Comparison of ENCODE assay signal across 14 mouse cellular contexts in the genomic region with DNA sequence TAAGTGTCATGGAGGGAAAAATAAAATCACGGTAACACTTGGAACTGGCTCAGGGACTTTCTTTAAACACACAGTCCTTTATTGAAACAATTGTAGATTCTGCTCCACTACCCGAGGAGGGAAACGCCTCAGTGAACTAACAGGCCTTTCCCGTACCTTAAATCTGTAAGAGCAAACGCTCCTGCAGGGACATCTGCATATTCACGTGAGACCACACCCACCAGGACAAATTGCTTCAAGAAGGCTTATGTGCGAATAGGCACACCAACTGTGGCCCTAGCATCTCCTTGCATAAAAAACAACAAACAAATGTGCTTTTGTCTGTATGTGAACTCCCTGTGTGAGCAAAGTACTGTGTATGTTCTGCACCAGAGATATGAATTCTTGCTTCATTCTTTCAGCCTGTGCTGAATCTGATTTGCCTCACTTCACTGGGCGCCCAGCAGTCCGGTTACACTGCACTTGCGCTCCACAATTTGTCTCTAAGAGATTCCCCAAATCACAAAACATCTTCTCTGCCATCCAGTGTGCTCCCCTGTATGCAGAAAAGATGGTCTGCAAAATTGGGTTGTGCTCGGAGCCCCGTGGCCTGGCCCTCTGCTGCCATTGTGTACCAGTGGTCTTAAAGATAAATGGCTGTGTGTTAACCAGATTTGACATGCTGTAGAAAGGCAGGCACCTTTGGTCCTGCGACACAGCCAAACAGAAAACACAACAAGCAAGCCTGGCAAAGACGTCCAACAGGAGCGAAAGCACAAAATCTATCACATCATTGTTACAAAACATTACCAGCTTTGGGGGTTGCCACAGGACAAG. TPM values are rescaled to one million over a fixed set of nuclear protein-coding genes. Genes with fewer than 3 reads are reported as not detected.
A peak's percentile ranks its signal among the peaks of the same experiment; 100 is the strongest.
DNase-seq lines count a peak whose midpoint lies in the region; ATAC-seq and TF ChIP-seq lines count a peak whose summit lies in the region.
"Had no signal": no experiment of that assay in that cellular context is flagged by ENCODE, and none has a peak within 500 bp of the region (broad histone marks: within the 10 kb centered on the region; RNA-seq: fewer than 3 reads in every experiment).

No protein-coding gene starts in this region.

- no peak for ATAC-seq in heart, embryonic 11.5 days (replicated peaks; ENCODE audit: insufficient number of reproducible peaks, low FRiP score, low TSS enrichment)
- no peak for ATAC-seq in embryonic facial prominence, embryonic 15.5 days (ENCODE audit: insufficient number of reproducible peaks, low FRiP score, low TSS enrichment, low read depth)
- ATAC-seq: CD4-positive, CD25-positive, alpha-beta regulatory T cell, adult 4 months; inflammation-experienced regulatory T-cells, adult 6 months had no signal

- no peak overlapping the region for H3K9ac ChIP-seq in heart, embryonic 11.5 days (ENCODE audit: low read depth, low read length)
- H3K9ac ChIP-seq in CH12.LX (ENCODE audit: insufficient read depth, low read depth) = peak overlapping the region; percentile 11
- no peak overlapping the region for H3K9ac ChIP-seq in embryonic facial prominence, embryonic 15.5 days
- H3K9ac ChIP-seq: liver, embryonic 15.5 days had no signal

- no peak for TF ChIP-seq EP300 in CH12.LX (IDR thresholded peaks at IDR 0.05; ENCODE audit: low read length)

- peak overlapping the region; percentile 41; the same call in 1 of the 2 replicates for H3K27ac ChIP-seq in heart, embryonic 11.5 days (ENCODE audit: low read depth, low read length)
- H3K27ac ChIP-seq in CH12.LX (ENCODE audit: insufficient read depth, low read depth) = peak overlapping the region; percentile 65
- H3K27ac ChIP-seq in embryonic facial prominence, embryonic 15.5 days (replicated peaks) = peak overlapping the region; percentile 13; the same call in 1 of the 2 replicates
- peak overlapping the region; percentile 78 for H3K27ac ChIP-seq in midbrain, embryonic 10.5 days (replicated peaks)
- H3K27ac ChIP-seq: liver, embryonic 15.5 days had no signal

- H3K9me3 ChIP-seq in heart, embryonic 11.5 days (replicated peaks; ENCODE audit: control insufficient read depth, low read length) = no peaks in the 10 kb centered on the region
- H3K9me3 ChIP-seq in CH12.LX (replicated peaks; ENCODE audit: low read length) = no peaks in the 10 kb centered on the region
- no peaks in the 10 kb centered on the region for H3K9me3 ChIP-seq in embryonic facial prominence, embryonic 15.5 days (replicated peaks)
- no peaks in the 10 kb centered on the region for H3K9me3 ChIP-seq in midbrain, embryonic 10.5 days (replicated peaks)
- H3K9me3 ChIP-seq: liver, embryonic 15.5 days had no signal

- H3K4me2 ChIP-seq in heart, embryonic 11.5 days = peak overlapping the region; percentile 2; the same call in 1 of the 2 replicates
- H3K4me2 ChIP-seq in CH12.LX (ENCODE audit: insufficient read depth, low read depth, poor library complexity, severe bottlenecking) = peak overlapping the region; percentile 94
- no peak overlapping the region for H3K4me2 ChIP-seq in embryonic facial prominence, embryonic 15.5 days (replicated peaks)
- H3K4me2 ChIP-seq: liver, embryonic 15.5 days had no signal

- TF ChIP-seq POLR2A in CH12.LX (IDR thresholded peaks at IDR 0.05; ENCODE audit: low read depth, low read length) = no peak

- peaks cover 79% of the 10 kb centered on the region for H3K79me2 ChIP-seq in CH12.LX (replicated peaks; ENCODE audit: control insufficient read depth, extremely low read depth, insufficient read depth, poor library complexity, severe bottlenecking)

- dilution Hi-C loops in CH12.LX (cut with MboI; ENCODE audit: extremely low pct_ligation_motif_present, extremely low pct_unique_long_range_greater_than_20kb, low sequenced_read_pairs) = no loop called here

- 38% methylated on average over 15 of the region's 15 CpGs for WGBS in heart, embryonic 11.5 days (ENCODE audit: insufficient replicate concordance)
- WGBS in embryonic facial prominence, embryonic 15.5 days = 36% methylated on average over 15 of the region's 15 CpGs
- 26% methylated on average over 15 of the region's 15 CpGs for WGBS in midbrain, embryonic 10.5 days

- no peak overlapping the region for H3K4me3 ChIP-seq in heart, embryonic 11.5 days (ENCODE audit: low read depth, low read length)
- H3K4me3 ChIP-seq in CH12.LX (replicated peaks in 1 of 3; ENCODE audit: low read depth in 2 of 3, low read length in 2 of 3, poor library complexity in 1 of 3) = no peak overlapping the region
- H3K4me3 ChIP-seq in embryonic facial prominence, embryonic 15.5 days (replicated peaks) = no peak overlapping the region
- H3K4me3 ChIP-seq in midbrain, embryonic 10.5 days = peak overlapping the region; percentile 3; the same call in 1 of the 2 replicates
- H3K4me3 ChIP-seq: liver, embryonic 15.5 days had no signal

- TF ChIP-seq CTCF in CH12.LX (conservative IDR thresholded peaks at IDR 0.05 in 1 of 2, IDR thresholded peaks at IDR 0.05 in 1 of 2; ENCODE audit: low read depth in 2 of 2, low read length in 2 of 2) = no peak

- H3K27me3 ChIP-seq in heart, embryonic 11.5 days (ENCODE audit: control insufficient read depth, insufficient read depth, low read length) = no peaks in the 10 kb centered on the region
- H3K27me3 ChIP-seq in CH12.LX (replicated peaks) = no peaks in the 10 kb centered on the region
- H3K27me3 ChIP-seq in embryonic facial prominence, embryonic 15.5 days = no peaks in the 10 kb centered on the region
- H3K27me3 ChIP-seq in midbrain, embryonic 10.5 days (ENCODE audit: low read depth, poor library complexity, severe bottlenecking) = no peaks in the 10 kb centered on the region
- H3K27me3 ChIP-seq: liver, embryonic 15.5 days had no signal

- intact Hi-C loops in gastrocnemius, postnatal 36 days (cut with DNase I) = no loop called here

- in situ Hi-C loops in CH12.LX (cut with MboI; ENCODE audit: low pct_ligation_motif_present, low pct_unique_long_range_greater_than_20kb, low sequenced_read_pairs) = no loop called here

- DNase-seq in heart, adult 9 months (ENCODE audit: low spot score in 2 of 2) = no peak
- DNase-seq in CH12.LX (ENCODE audit: extremely low read depth) = no peak
- no peak for DNase-seq in midbrain, embryonic 10.5 days (ENCODE audit: low spot score)
- DNase-seq in urinary bladder, postnatal 36 days (ENCODE audit: low spot score in 2 of 2) = no peak
- no peak for DNase-seq in gastrocnemius, postnatal 36 days
- no peak for DNase-seq in right cerebral cortex, postnatal 10 days (ENCODE audit: low spot score in 2 of 2)
- DNase-seq: cerebellum, postnatal 25 days; right cerebral cortex, adult 18-20 months; thymus, adult 18-20 months had no signal

- peaks cover 29% of the 10 kb centered on the region for H3K4me1 ChIP-seq in heart, embryonic 11.5 days (ENCODE audit: control insufficient read depth, insufficient read depth, low read length)
- peaks cover 25 to 88% of the 10 kb centered on the region in 2 experiments for H3K4me1 ChIP-seq in CH12.LX (ENCODE audit: control insufficient read depth in 1 of 2, insufficient read depth in 2 of 2)
- peaks cover 12% of the 10 kb centered on the region; the same call in 1 of the 2 replicates for H3K4me1 ChIP-seq in embryonic facial prominence, embryonic 15.5 days
- peaks cover 89% of the 10 kb centered on the region for H3K4me1 ChIP-seq in midbrain, embryonic 10.5 days

- no peaks in the 10 kb centered on the region for H3K36me3 ChIP-seq in heart, embryonic 11.5 days (ENCODE audit: control insufficient read depth, insufficient read depth, low read length)
- H3K36me3 ChIP-seq in CH12.LX (replicated peaks in 1 of 2; ENCODE audit: control insufficient read depth in 1 of 2, insufficient read depth in 1 of 2, low read length in 1 of 2) = peaks cover 20 to 80% of the 10 kb centered on the region in 2 experiments
- peaks cover 7% of the 10 kb centered on the region; the same call in 1 of the 2 replicates for H3K36me3 ChIP-seq in embryonic facial prominence, embryonic 15.5 days
- H3K36me3 ChIP-seq in midbrain, embryonic 10.5 days = peaks cover 66% of the 10 kb centered on the region

- TF ChIP-seq RAD21 in CH12.LX (IDR thresholded peaks at IDR 0.05; ENCODE audit: low read depth, low read length) = no peak

TF ChIP-seq in CH12.LX, 34 proteins besides CTCF, POLR2A, EP300 and RAD21:
- TF ChIP-seq BHLHE40 (IDR thresholded peaks at IDR 0.05; ENCODE audit: low read depth, low read length) = peak; percentile 93
- TF ChIP-seq ZC3H11A (IDR thresholded peaks at IDR 0.05; ENCODE audit: low read depth, low read length) = no peak
- TF ChIP-seq ZKSCAN1 (IDR thresholded peaks at IDR 0.05; ENCODE audit: borderline replicate concordance, low read depth, low read length) = no peak
- no peak; the same call in 1 of the 2 replicates for TF ChIP-seq CHD1 (IDR thresholded peaks at IDR 0.05; ENCODE audit: low read depth, low read length)
- no peak for TF ChIP-seq UBTF (IDR thresholded peaks at IDR 0.05; ENCODE audit: low read depth, low read length)
- no peak for TF ChIP-seq JUND (conservative IDR thresholded peaks at IDR 0.05; ENCODE audit: low read depth, low read length)
TF ChIP-seq in CH12.LX: peak in this region for 1.

RNA-seq across cellular contexts. Expression of gene Zeb2, which starts 28.6 kb away (rescaled TPM):
- 27.2 and 27.5 TPM in 2 replicates for polyA plus RNA-seq in heart, embryonic 11.5 days (2014; fragmentation: Nextera tagmentation; extraction: Ambion mirVana)
- total RNA-seq in CH12.LX (2012; rRNA removed) (20.6 and 25.8 TPM in 2 replicates), CH12.LX (2014; rRNA removed) (12.9 and 13.2 TPM in 2 replicates)
- 20.8 and 21.1 TPM in 2 replicates for polyA plus RNA-seq in CH12.LX (2012; ENCODE audit: insufficient read length, low read depth)
- polyA plus RNA-seq in embryonic facial prominence, embryonic 15.5 days (2015; fragmentation: Nextera tagmentation; extraction: Ambion mirVana) = 69.8 and 71.2 TPM in 2 replicates
- 48.7 and 60.6 TPM in 2 replicates for polyA plus RNA-seq in midbrain, embryonic 10.5 days (2016; fragmentation: Nextera tagmentation; extraction: Ambion mirVana)
- total RNA-seq in gastrocnemius, postnatal 36 days (2021) = 10 to 100 TPM; 29.1 to 30.4 TPM

Comparison
In these comparisons a context has a peak if more than half of its experiments do, and no peak if none do; other contexts are left out.
1. H3K27ac ChIP-seq: peak in every context shown above with its lines; median percentile 78 in midbrain, embryonic 10.5 days; 65 in CH12.LX; 41 in heart, embryonic 11.5 days; 13 in embryonic facial prominence, embryonic 15.5 days.